Mouse (Mus musculus) forebrain, embryonic 11.5 days (tissue): ENCODE measurements around the gene Ros1. TPM values are rescaled to one million over a fixed set of nuclear protein-coding genes. Genes with fewer than 3 reads are reported as not detected.

ENCODE experiments used
- ATAC-seq: fragments of 200-750 bp; cut with Nextera tagmentation; replicated peaks from 2 replicates; pipeline ENCODE4 v1.8.0; 2017; ENCODE audit warnings: moderate TSS enrichment; ENCODE audit not compliant: low FRiP score
- DNase-seq: peaks from one replicate; pipeline ENCODE4 v3.0.0-alpha.2; 2017; ENCODE audit warnings: low spot score
- H3K27ac ChIP-seq: fragments of 300-500 bp; sonication (generic); 2 replicates; pipeline ENCODE4 v1.5.1; 2014; ENCODE audit warnings: low read depth, low read length
- H3K27me3 ChIP-seq: fragments of 300-500 bp; sonication (generic); 2 replicates; pipeline ENCODE4 v1.6.1; 2014; ENCODE audit warnings: mild to moderate bottlenecking, low read length, mixed read lengths; ENCODE audit not compliant: control insufficient read depth, insufficient read depth
- H3K36me3 ChIP-seq: fragments of 300-500 bp; sonication (generic); 2 replicates; pipeline ENCODE4 v1.6.1; 2014; ENCODE audit warnings: mild to moderate bottlenecking, low read length, moderate library complexity, mixed read lengths; ENCODE audit not compliant: control insufficient read depth, insufficient read depth
- H3K4me1 ChIP-seq: fragments of 300-500 bp; sonication (generic); replicated peaks from 2 replicates; pipeline ENCODE4 v1.6.1; 2014; ENCODE audit warnings: low read length, mixed read lengths; ENCODE audit not compliant: control insufficient read depth, insufficient read depth
- H3K4me2 ChIP-seq: fragments of 300-500 bp; sonication (generic); 2 replicates; pipeline ENCODE4 v1.6.1; 2014; ENCODE audit warnings: low read depth, mild to moderate bottlenecking, low read length, moderate library complexity, mixed read lengths; ENCODE audit not compliant: severe bottlenecking
- H3K4me3 ChIP-seq: fragments of 300-500 bp; sonication (generic); 2 replicates; pipeline ENCODE4 v1.5.1; 2014; ENCODE audit warnings: low read depth, low read length
- H3K9ac ChIP-seq: fragments of 300-500 bp; sonication (generic); 2 replicates; pipeline ENCODE4 v1.6.1; 2014; ENCODE audit warnings: low read length
- H3K9me3 ChIP-seq: fragments of 300-500 bp; sonication (generic); 2 replicates; pipeline ENCODE4 v1.6.1; 2016; ENCODE audit warnings: low read length, mixed read lengths; ENCODE audit not compliant: control insufficient read depth
- WGBS: fragments of 180-500 bp; shearing (Covaris S2); extraction: QIAGEN DNeasy Blood & Tissue Kit; methylation state at CpG from one replicate; pipeline ENCODE4 v1.1.7; 2014; 5-methylcytosine and 5-hydroxymethylcytosine counted together
- polyA plus RNA-seq: library from polyadenylated mRNA; unstranded; fragments of >200 nt; fragmentation: Nextera tagmentation; extraction: Ambion mirVana; gene quantifications from 2 replicates; pipeline ENCODE4 v1.2.1, GENCODE M21; 2014

Ros1 gene
- polyA plus RNA-seq, 1 experiment from 2014 or later, result not detected

DNA sequence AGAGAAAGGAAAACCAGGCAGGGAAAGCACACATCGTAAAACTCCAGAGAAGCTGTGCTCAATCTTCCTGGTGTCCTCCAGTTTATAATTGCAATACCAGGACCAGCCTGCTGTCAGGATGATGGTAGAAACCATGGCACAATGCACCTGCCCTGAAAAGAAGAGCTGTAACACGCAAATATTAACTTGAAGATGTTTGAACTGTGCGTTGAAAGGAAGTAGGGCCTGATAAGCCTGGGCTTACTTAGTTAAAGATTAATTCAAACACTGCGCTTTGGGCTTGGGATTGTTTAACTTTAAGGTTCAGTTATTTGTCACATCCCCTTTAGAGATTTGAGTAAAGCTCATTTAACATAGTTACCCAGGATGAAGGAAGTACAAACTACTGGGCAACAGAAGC lies 20.7 kb downstream of the Ros1 start:
- Histone ChIP-seq H3K9ac (no peak overlapping the region), H3K4me1 (no peaks in the 10 kb centered on the region), H3K4me2 (no peak overlapping the region), H3K9me3 (no peaks in the 10 kb centered on the region), H3K36me3 (no peaks in the 10 kb centered on the region), H3K27ac (no peak overlapping the region), H3K27me3 (no peaks in the 10 kb centered on the region), H3K4me3 (no peak overlapping the region)
- 85% methylated on average over 4 of the region's 4 CpGs for WGBS
- DNase-seq (no peak), ATAC-seq (no peak)

DNA sequence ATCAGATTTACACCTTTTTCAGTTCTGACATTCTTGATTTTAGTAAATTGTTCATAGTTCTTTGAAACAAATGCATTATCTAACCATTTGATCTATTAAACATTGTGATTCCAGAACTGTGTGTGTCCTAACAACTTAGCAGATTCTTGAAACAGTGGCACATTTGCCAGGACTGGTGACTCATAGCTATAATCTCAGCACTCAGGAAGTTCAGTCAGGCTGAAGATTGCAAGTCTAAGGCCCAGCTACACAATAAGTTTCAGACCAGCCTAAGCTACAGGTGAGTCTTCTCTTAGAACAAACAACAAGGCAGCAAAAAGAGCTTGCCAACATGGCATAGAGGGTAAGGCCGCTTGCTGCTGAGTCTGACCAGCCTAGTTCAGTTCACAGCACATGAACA lies 24.6 kb downstream of the Ros1 start:
- H3K4me3 ChIP-seq, result no peak overlapping the region
- ATAC-seq, result no peak
- no peaks in the 10 kb centered on the region for H3K4me1 ChIP-seq
- DNase-seq, result no peak
- H3K27me3 ChIP-seq, result no peaks in the 10 kb centered on the region
- H3K4me2 ChIP-seq, result no peak overlapping the region
- no peak overlapping the region for H3K9ac ChIP-seq
- no peaks in the 10 kb centered on the region for H3K36me3 ChIP-seq
- H3K27ac ChIP-seq, result no peak overlapping the region
- H3K9me3 ChIP-seq, result no peaks in the 10 kb centered on the region
- WGBS, result 100% methylated on average over 1 of the region's 1 CpGs

GRCm38 (mm10) chr10:52169841-52170240 lies 25.2 kb downstream of the Ros1 start:
- H3K9me3 ChIP-seq, result no peaks in the 10 kb centered on the region
- WGBS, result 90% methylated on average over 5 of the region's 5 CpGs
- ATAC-seq (no peak), DNase-seq (no peak)
- H3K27me3 ChIP-seq, result no peaks in the 10 kb centered on the region
- no peak overlapping the region for H3K9ac ChIP-seq
- H3K27ac ChIP-seq, result no peak overlapping the region
- no peaks in the 10 kb centered on the region for H3K4me1 ChIP-seq
- no peaks in the 10 kb centered on the region for H3K36me3 ChIP-seq
- no peak overlapping the region for H3K4me2 ChIP-seq
- no peak overlapping the region for H3K4me3 ChIP-seq

- Histone ChIP-seq H3K4me3 (no peak overlapping the region), H3K4me2 (no peak overlapping the region), H3K4me1 (no peaks in the 10 kb centered on the region), H3K27ac (no peak overlapping the region), H3K9me3 (no peaks in the 10 kb centered on the region), H3K36me3 (no peaks in the 10 kb centered on the region), H3K27me3 (no peaks in the 10 kb centered on the region), H3K9ac (no peak overlapping the region)
- 91% methylated on average over 1 of the region's 1 CpGs for WGBS
- no peak for DNase-seq
- no peak for ATAC-seq
These were observed 29.7 kb downstream of the Ros1 start for GRCm38 (mm10) chr10:52165376-52165775.

DNA sequence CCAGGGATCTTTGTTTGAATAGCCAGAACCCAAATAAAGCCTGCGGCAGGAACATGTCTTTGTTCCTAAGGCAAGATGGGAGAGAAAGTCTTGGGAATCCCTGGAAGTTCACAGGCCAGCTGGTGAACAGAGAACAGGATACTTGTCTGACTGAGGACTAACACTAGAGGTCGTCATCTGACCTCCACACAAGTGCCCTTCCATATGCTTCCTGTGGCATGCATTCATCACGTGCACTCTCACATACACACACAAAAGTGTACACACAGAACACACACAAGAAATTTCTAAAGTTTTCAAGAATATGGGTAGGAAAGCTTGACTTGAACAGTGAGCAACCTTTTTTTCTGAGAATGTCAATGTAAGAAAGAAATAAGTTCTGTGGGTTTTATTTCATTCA lies 34.4 kb downstream of the Ros1 start:
- H3K4me1 ChIP-seq, result no peaks in the 10 kb centered on the region
- H3K36me3 ChIP-seq, result no peaks in the 10 kb centered on the region
- H3K9me3 ChIP-seq, result no peaks in the 10 kb centered on the region
- no peaks in the 10 kb centered on the region for H3K27me3 ChIP-seq
- no peak overlapping the region for H3K9ac ChIP-seq
- H3K27ac ChIP-seq, result no peak overlapping the region
- H3K4me3 ChIP-seq, result no peak overlapping the region
- WGBS, result 54% methylated on average over 3 of the region's 3 CpGs
- ATAC-seq, result no peak
- no peak for DNase-seq
- no peak overlapping the region for H3K4me2 ChIP-seq

DNA sequence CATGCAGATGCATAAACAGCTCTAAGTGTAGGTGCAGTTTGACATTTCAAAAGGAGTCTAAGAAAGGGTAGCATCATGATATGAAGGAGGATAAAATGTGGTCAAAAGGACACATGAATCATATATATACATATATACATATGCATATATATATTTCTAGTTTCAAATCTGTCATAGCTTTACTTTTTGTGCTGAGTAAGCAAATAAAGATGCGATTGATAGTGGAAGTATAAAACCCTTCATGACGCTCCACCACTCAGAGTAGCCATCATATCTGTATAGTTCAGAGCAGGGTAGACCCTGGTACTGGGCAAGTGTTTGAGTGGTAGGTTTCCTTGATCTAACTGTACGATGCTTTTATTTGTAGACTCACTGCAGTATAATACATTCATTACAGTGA lies 35.3 kb downstream of the Ros1 start:
- DNase-seq (no peak), ATAC-seq (no peak)
- Histone ChIP-seq H3K27ac (no peak overlapping the region), H3K36me3 (no peaks in the 10 kb centered on the region), H3K9me3 (no peaks in the 10 kb centered on the region), H3K4me2 (no peak overlapping the region), H3K9ac (no peak overlapping the region), H3K27me3 (no peaks in the 10 kb centered on the region), H3K4me3 (no peak overlapping the region), H3K4me1 (no peaks in the 10 kb centered on the region)
- 92% methylated on average over 3 of the region's 3 CpGs for WGBS

DNA sequence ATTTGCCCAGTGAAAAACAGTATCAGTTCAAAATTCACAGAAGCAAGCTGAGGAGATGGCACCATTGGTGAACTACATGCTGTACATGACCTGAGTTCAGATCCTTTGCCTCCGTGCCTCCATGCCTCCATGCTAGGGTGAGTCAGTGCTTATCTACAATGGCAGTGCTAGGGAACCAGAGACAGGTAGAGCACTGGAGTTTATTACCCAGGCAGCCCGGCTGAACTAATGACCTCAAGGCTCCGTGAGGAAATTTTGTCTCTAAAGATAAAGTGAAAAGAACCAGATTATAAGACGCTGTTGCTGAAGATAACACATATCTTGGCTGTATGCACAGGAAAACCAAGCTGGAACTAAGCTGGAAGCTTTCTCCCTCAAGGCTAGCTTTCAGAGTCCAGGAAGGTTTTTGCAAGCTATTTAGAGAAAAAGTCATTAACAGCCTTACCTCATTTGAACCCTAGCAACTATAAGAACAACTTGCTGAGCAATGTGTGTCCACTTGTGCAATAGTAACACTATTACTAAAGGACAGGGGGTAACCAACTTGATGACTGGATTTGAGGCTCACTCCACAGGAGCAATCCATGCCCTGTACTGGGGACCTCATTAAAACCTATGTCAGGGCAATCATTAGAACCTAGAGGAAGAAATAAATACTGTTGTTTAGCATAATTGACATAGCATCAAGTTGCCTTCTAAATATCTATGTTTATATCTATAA lies 61.5 kb downstream of the Ros1 start:
- Histone ChIP-seq H3K9me3 (no peaks in the 10 kb centered on the region), H3K36me3 (no peaks in the 10 kb centered on the region), H3K4me3 (no peak overlapping the region), H3K4me1 (no peaks in the 10 kb centered on the region), H3K9ac (no peak overlapping the region), H3K27me3 (no peaks in the 10 kb centered on the region), H3K4me2 (no peak overlapping the region), H3K27ac (no peak overlapping the region)
- WGBS, result 86% methylated on average over 4 of the region's 4 CpGs
- ATAC-seq (no peak), DNase-seq (no peak)

GRCm38 (mm10) chr10:52130762-52131161 lies 64.3 kb downstream of the Ros1 start:
- H3K4me3 ChIP-seq, result no peak overlapping the region
- H3K9ac ChIP-seq, result no peak overlapping the region
- no peak overlapping the region for H3K27ac ChIP-seq
- H3K9me3 ChIP-seq, result no peaks in the 10 kb centered on the region
- H3K4me2 ChIP-seq, result no peak overlapping the region
- no peaks in the 10 kb centered on the region for H3K36me3 ChIP-seq
- no peaks in the 10 kb centered on the region for H3K4me1 ChIP-seq
- DNase-seq (no peak), ATAC-seq (no peak)
- no peaks in the 10 kb centered on the region for H3K27me3 ChIP-seq
- WGBS, result 42% methylated on average over 2 of the region's 2 CpGs

DNA sequence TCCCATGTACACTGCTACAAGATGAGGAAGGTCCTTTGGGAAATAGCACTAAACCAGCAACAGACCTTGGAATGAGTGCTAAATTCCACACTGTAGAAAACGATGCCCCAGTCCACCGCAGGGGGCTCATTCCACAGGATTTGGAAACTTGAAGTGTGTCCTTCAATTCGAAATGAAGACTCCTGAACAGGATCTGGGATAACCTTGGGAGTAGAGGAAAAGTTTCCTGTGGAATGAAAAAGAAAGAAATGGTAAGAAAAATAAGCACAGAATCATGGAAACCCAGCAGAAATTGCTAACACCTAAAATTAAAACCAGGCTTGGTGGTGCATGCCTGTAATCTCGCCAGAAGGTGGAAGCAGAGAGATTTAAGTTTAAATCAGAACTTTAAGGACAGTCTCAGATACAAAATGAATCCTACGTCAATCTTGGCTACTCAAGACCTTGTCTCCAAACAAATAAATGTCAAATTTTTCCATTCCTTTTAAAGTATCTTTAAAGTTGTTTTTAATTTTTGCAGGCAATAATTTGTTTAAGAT lies 66.1 kb downstream of the Ros1 start:
- Histone ChIP-seq H3K27ac (no peak overlapping the region), H3K4me3 (no peak overlapping the region), H3K4me1 (no peaks in the 10 kb centered on the region), H3K4me2 (no peak overlapping the region), H3K36me3 (no peaks in the 10 kb centered on the region), H3K9me3 (no peaks in the 10 kb centered on the region), H3K9ac (no peak overlapping the region), H3K27me3 (no peaks in the 10 kb centered on the region)
- ATAC-seq (no peak), DNase-seq (no peak)
- 47% methylated on average over 5 of the region's 5 CpGs for WGBS
